Mouse (Mus musculus) E14TG2a.4 (cell line): ENCODE measurements at regions not wholly inside any gene's neighbourhood (a gene's known extent, or its start where the extent isn't known, plus 50 kb on each side); places are given as distances from the start of the nearest gene placed in this dataset.

ENCODE experiments used
- H3K27me3 ChIP-seq: 2 replicates; pipeline ENCODE4 v1.6.1; 2014; ENCODE audit warnings: low read length, control low read depth; ENCODE audit not compliant: insufficient read depth
- H3K36me3 ChIP-seq: 2 replicates; pipeline ENCODE4 v1.6.1; 2014; ENCODE audit warnings: low read length, control low read depth; ENCODE audit not compliant: insufficient read depth
- H3K4me1 ChIP-seq: replicated peaks from 2 replicates; pipeline ENCODE4 v1.6.1; 2014; ENCODE audit warnings: low read depth, low read length, control low read depth
- H3K4me3 ChIP-seq: replicated peaks from 2 replicates; pipeline ENCODE4 v1.5.1; 2014; ENCODE audit warnings: mild to moderate bottlenecking, low read length
- H3K9me3 ChIP-seq: 2 replicates; pipeline ENCODE4 v1.6.1; 2014; ENCODE audit warnings: low read length, control low read depth
- CTCF ChIP-seq: conservative IDR thresholded peaks from 2 replicates; pipeline ENCODE4 v1.5.1; 2014; ENCODE audit warnings: low read length
- NANOG ChIP-seq: IDR thresholded peaks from 2 replicates; pipeline ENCODE4 v1.6.1; 2014; ENCODE audit warnings: borderline replicate concordance, low read length, mixed read lengths
- POU5F1 ChIP-seq: IDR thresholded peaks from 2 replicates; pipeline ENCODE4 v1.6.1; 2014; ENCODE audit warnings: low read length, borderline replicate concordance

- no peaks in the 10 kb centered on the region for H3K4me1 ChIP-seq
- no peak overlapping the region for H3K4me3 ChIP-seq
- H3K9me3 ChIP-seq, result no peaks in the 10 kb centered on the region
- no peaks in the 10 kb centered on the region for H3K36me3 ChIP-seq
- H3K27me3 ChIP-seq, result no peaks in the 10 kb centered on the region
- TF ChIP-seq NANOG (no peak), POU5F1 (no peak), CTCF (no peak)
Measured at GRCm38 (mm10) chr8:92545347-92546059, 128.6 kb upstream of the Irx6 start.

GRCm38 (mm10) chr8:92555140-92555539 is 118.9 kb upstream of the Irx6 start:
- TF ChIP-seq CTCF, result no peak
- TF ChIP-seq NANOG, result no peak
- H3K36me3 ChIP-seq, result no peaks in the 10 kb centered on the region

GRCm38 (mm10) chr8:92555631-92556030 is 118.5 kb upstream of the Irx6 start:
- H3K36me3 ChIP-seq, result no peaks in the 10 kb centered on the region
- no peak overlapping the region for H3K4me3 ChIP-seq
- no peaks in the 10 kb centered on the region for H3K27me3 ChIP-seq
- H3K4me1 ChIP-seq, result no peaks in the 10 kb centered on the region
- no peak for TF ChIP-seq POU5F1
- H3K9me3 ChIP-seq, result 0 out of 2 replicates have a peak, but pooled peaks cover 6% of the 10 kb centered on the region

More at GRCm38 (mm10) chr8:92555140-92555539, 118.9 kb upstream of the Irx6 start:
- H3K27me3 ChIP-seq, result no peaks in the 10 kb centered on the region
- H3K9me3 ChIP-seq, result 0 out of 2 replicates have a peak, but pooled peaks cover 1% of the 10 kb centered on the region
- H3K4me1 ChIP-seq, result no peaks in the 10 kb centered on the region
- H3K4me3 ChIP-seq, result no peak overlapping the region

GRCm38 (mm10) chr8:92562471-92562870 is 111.6 kb upstream of the Irx6 start:
- TF ChIP-seq POU5F1, result no peak
- no peak for TF ChIP-seq NANOG
- TF ChIP-seq CTCF, result no peak
- no peaks in the 10 kb centered on the region for H3K36me3 ChIP-seq
- H3K27me3 ChIP-seq, result no peaks in the 10 kb centered on the region
- no peak overlapping the region for H3K4me3 ChIP-seq
- H3K4me1 ChIP-seq, result no peaks in the 10 kb centered on the region
- H3K9me3 ChIP-seq, result peaks cover 65% of the 10 kb centered on the region

DNA sequence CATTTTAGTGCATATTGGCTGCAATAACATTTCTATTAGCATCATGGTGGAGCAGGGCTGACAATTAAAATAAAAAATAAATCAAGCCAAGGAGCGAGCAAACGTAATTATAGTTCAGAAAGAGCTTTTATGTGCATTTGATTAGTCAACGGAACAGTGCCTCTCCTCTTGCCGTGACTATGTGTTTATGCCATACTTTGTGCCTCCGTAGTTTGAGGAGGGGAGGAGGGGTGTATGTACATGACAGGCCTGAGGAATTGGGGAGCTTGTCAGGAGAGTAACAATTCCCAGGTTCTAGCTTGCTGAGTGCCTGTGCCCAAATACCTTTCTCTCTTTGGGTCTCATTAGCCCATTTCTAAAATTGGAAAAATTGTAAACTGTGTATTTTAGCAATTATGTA is 111.1 kb upstream of the Irx6 start:
- Histone ChIP-seq H3K9me3 (peaks cover 65% of the 10 kb centered on the region), H3K4me3 (no peak overlapping the region), H3K36me3 (no peaks in the 10 kb centered on the region), H3K27me3 (no peaks in the 10 kb centered on the region), H3K4me1 (no peaks in the 10 kb centered on the region)
- TF ChIP-seq POU5F1 (no peak), NANOG (no peak), CTCF (no peak)

GRCm38 (mm10) chr8:92569650-92570049 is 104.4 kb upstream of the Irx6 start:
- Histone ChIP-seq H3K36me3 (no peaks in the 10 kb centered on the region), H3K9me3 (peaks cover 22% of the 10 kb centered on the region), H3K27me3 (no peaks in the 10 kb centered on the region), H3K4me3 (no peak overlapping the region), H3K4me1 (no peaks in the 10 kb centered on the region)
- TF ChIP-seq NANOG (no peak), POU5F1 (no peak), CTCF (no peak)

GRCm38 (mm10) chr8:92579446-92579845 is 94.6 kb upstream of the Irx6 start:
- TF ChIP-seq CTCF (peak; percentile 14; the same call in 1 of the 2 replicates), NANOG (no peak)
- no peaks in the 10 kb centered on the region for H3K9me3 ChIP-seq
- no peak overlapping the region for H3K4me3 ChIP-seq
- no peaks in the 10 kb centered on the region for H3K27me3 ChIP-seq
- H3K36me3 ChIP-seq, result no peaks in the 10 kb centered on the region
- no peaks in the 10 kb centered on the region for H3K4me1 ChIP-seq

DNA sequence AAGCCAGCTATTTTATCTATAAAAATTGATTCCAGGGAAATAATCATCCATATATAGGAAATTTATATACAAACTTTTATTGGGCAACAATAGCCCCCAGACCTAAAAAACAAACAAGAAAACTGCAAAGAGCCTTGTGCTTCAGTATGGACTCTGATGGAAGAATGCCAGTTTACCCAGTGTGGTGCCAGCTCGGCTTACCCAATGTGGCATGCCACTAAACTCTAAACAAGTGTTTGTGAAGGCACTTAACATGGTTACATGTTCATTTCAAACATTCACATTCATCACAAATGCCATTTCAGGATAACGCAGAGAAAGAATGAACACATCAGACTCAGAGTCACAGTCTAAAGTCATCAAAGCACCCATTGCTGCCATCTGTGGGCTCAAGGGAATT is 93.0 kb upstream of the Irx6 start:
- Histone ChIP-seq H3K27me3 (no peaks in the 10 kb centered on the region), H3K36me3 (no peaks in the 10 kb centered on the region), H3K9me3 (no peaks in the 10 kb centered on the region), H3K4me3 (no peak overlapping the region), H3K4me1 (no peaks in the 10 kb centered on the region)
- no peak for TF ChIP-seq POU5F1
- TF ChIP-seq NANOG, result no peak
- no peak for TF ChIP-seq CTCF

DNA sequence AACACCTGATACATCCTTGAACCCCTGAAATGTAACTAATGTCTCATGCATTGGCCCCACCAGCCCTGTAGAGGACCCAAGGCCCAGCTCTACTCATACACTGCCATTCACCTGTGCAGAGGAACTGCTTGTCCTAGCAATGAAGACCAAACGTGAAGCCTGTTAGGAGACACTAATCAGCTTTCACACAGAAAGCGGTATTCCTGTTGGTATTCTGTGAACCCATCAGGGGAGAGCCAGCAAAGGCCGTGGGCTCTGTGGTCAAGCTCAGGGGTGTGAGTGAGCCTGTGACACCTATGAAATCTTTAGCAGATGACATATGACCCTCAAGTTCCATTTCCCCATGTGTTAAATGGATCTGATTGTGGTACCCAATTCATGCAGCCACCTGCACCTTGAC is 73.3 kb upstream of the Irx6 start:
- H3K9me3 ChIP-seq, result no peaks in the 10 kb centered on the region
- TF ChIP-seq POU5F1 (no peak), CTCF (no peak), NANOG (no peak)
- no peaks in the 10 kb centered on the region for H3K36me3 ChIP-seq
- H3K4me3 ChIP-seq, result no peak overlapping the region
- 0 out of 2 replicates have a peak, but pooled peaks cover 2% of the 10 kb centered on the region for H3K27me3 ChIP-seq
- H3K4me1 ChIP-seq, result no peaks in the 10 kb centered on the region

- TF ChIP-seq NANOG (no peak), CTCF (no peak), POU5F1 (no peak)
- Histone ChIP-seq H3K4me3 (no peak overlapping the region), H3K9me3 (no peaks in the 10 kb centered on the region), H3K4me1 (no peaks in the 10 kb centered on the region), H3K27me3 (0 out of 2 replicates have a peak, but pooled peaks cover 2% of the 10 kb centered on the region), H3K36me3 (no peaks in the 10 kb centered on the region)
Measured at GRCm38 (mm10) chr8:92602973-92603372, 71.1 kb upstream of the Irx6 start.
